Mouse (Mus musculus) cortical plate, adult 2 months (tissue): ENCODE measurements around the gene Cstf2. TPM values are rescaled to one million over a fixed set of nuclear protein-coding genes. Genes with fewer than 3 reads are reported as not detected.

ENCODE experiments used
- H3K27ac ChIP-seq: fragments of 200-500 bp; 2 replicates; pipeline ENCODE4 v1.5.1; 2012; ENCODE audit warnings: low read length, control low read depth, inconsistent platforms; ENCODE audit not compliant: insufficient read depth
- H3K4me1 ChIP-seq: fragments of 200-500 bp; 2 replicates; pipeline ENCODE4 v1.6.1; 2011; ENCODE audit warnings: low read length; ENCODE audit not compliant: control insufficient read depth, insufficient read depth
- H3K4me3 ChIP-seq: fragments of 200-500 bp; 2 replicates; pipeline ENCODE4 v1.5.1; 2011; ENCODE audit warnings: mild to moderate bottlenecking, low read length, control low read depth; ENCODE audit not compliant: insufficient read depth
- CTCF ChIP-seq: fragments of 200-500 bp; IDR thresholded peaks from 2 replicates; pipeline ENCODE4 v1.5.1; 2011; ENCODE audit warnings: mild to moderate bottlenecking, control low read depth, low read length; ENCODE audit not compliant: insufficient read depth; ENCODE audit errors: extremely low read depth
- POLR2A ChIP-seq: fragments of 200-500 bp; IDR thresholded peaks from 2 replicates; pipeline ENCODE4 v1.6.1; 2011; ENCODE audit warnings: mild to moderate bottlenecking, low read length, control low read depth; ENCODE audit not compliant: insufficient read depth; ENCODE audit errors: extremely low read depth
- polyA plus RNA-seq: library from polyadenylated mRNA; depleted of rRNA; stranded (reverse); fragments of >200 nt; gene quantifications from 2 replicates; pipeline ENCODE4 v1.2.3, GENCODE M21; 2012; rRNA removed

The Cstf2 gene
- polyA plus RNA-seq, 1 experiment: 107 TPM

- H3K4me1 ChIP-seq: no peaks in the 10 kb centered on the region
- H3K4me3 ChIP-seq: no peak overlapping the region
- no peak overlapping the region for H3K27ac ChIP-seq
- TF ChIP-seq POLR2A: no peak
- no peak for TF ChIP-seq CTCF
Observed at GRCm38 (mm10) chrX:134116417-134116816, 57.4 kb downstream of the Cstf2 start.

DNA sequence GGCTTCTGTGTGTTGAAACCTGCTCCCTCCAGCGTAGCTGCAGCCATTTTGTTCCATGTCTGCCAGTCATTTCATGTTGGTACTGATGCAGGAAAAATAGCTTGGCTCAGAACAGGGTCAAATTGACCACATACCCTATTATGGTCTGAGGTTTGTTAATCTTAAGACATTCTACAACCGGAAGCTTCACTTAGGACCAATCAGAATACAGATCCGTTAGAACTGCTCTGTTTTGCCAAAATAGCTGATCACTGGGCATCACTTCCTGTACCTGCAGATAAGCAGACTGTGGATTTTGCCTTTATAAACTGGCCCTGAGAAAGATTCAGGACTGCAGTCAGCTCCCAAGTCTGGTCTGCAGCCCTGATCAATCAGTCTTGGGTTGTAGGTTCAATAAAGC lies 69.6 kb downstream of the Cstf2 start:
- Histone ChIP-seq H3K4me3 (no peak overlapping the region), H3K27ac (no peak overlapping the region)
- no peak for TF ChIP-seq POLR2A
- TF ChIP-seq CTCF: no peak

GRCm38 (mm10) chrX:134132295-134132694 lies 73.3 kb downstream of the Cstf2 start:
- Histone ChIP-seq H3K27ac (no peak overlapping the region), H3K4me1 (no peaks in the 10 kb centered on the region), H3K4me3 (no peak overlapping the region)
- no peak for TF ChIP-seq POLR2A
- TF ChIP-seq CTCF: peak; percentile 49; the same call in 1 of the 2 replicates

More for the DNA sequence above, 69.6 kb downstream of the Cstf2 start:
- H3K4me1 ChIP-seq: no peaks in the 10 kb centered on the region

- no peak overlapping the region for H3K27ac ChIP-seq
- H3K4me3 ChIP-seq: no peak overlapping the region
- no peaks in the 10 kb centered on the region for H3K4me1 ChIP-seq
- TF ChIP-seq POLR2A (no peak), CTCF (no peak)
Observed at GRCm38 (mm10) chrX:134133821-134134220, 74.8 kb downstream of the Cstf2 start.

Other genes with a start within 250 kb of the Cstf2 start
- 1.6 and 1.7 TPM in 2 replicates for gene Tnmd, start 208.2 kb upstream of the Cstf2 start, polyA plus RNA-seq
- gene Tspan6, start 160.8 kb upstream of the Cstf2 start, polyA plus RNA-seq: 16.3 and 16.5 TPM in 2 replicates
- gene Srpx2, start 150.8 kb upstream of the Cstf2 start, polyA plus RNA-seq: 1.6 TPM in 2 replicates
- 0.35 and 0.42 TPM in 2 replicates for gene Sytl4, start 77.4 kb upstream of the Cstf2 start, polyA plus RNA-seq
- gene Xkrx, start 102.9 kb downstream of the Cstf2 start, polyA plus RNA-seq: 1.7 and 2.6 TPM in 2 replicates
- not detected in 2 replicates for gene Arl13a, start 128.3 kb downstream of the Cstf2 start, polyA plus RNA-seq
- 0.06 and 0.38 TPM in 2 replicates for gene Nox1, start 162.8 kb downstream of the Cstf2 start, polyA plus RNA-seq
- gene Trmt2b, start 217.8 kb downstream of the Cstf2 start, polyA plus RNA-seq: 8.7 and 9.8 TPM in 2 replicates
- gene Tmem35a, start 236.0 kb downstream of the Cstf2 start, polyA plus RNA-seq: 40.7 and 43.7 TPM in 2 replicates
- gene Cenpi, start 248.9 kb downstream of the Cstf2 start, polyA plus RNA-seq: 0.44 and 0.48 TPM in 2 replicates